Mouse (Mus musculus) thymus, adult 2 months (tissue): ENCODE results near the gene Spns1.

Experiments
- CTCF ChIP-seq: fragments of 200-500 bp; IDR thresholded peaks from 2 replicates; pipeline ENCODE4 v1.5.1; 2012; ENCODE audit warnings: mild to moderate bottlenecking, control low read depth, low read length, moderate library complexity, borderline replicate concordance; ENCODE audit not compliant: control insufficient read depth, poor library complexity, insufficient read depth; ENCODE audit errors: extremely low read depth
- POLR2A ChIP-seq: fragments of 200-500 bp; IDR thresholded peaks from 2 replicates; pipeline ENCODE4 v1.6.1; 2012; ENCODE audit warnings: mild to moderate bottlenecking, low read length, control low read depth, moderate library complexity; ENCODE audit not compliant: control insufficient read depth, poor library complexity, insufficient read depth; ENCODE audit errors: extremely low read depth

- TF ChIP-seq CTCF = no peak
- no peak for TF ChIP-seq POLR2A
Observed at GRCm38 (mm10) chr7:126414725-126415124, 37.5 kb upstream of the Spns1 start, which contains the start of gene Cd19.
